Mouse (Mus musculus): ENCODE data around the gene Hoxc5. TPM values are rescaled to one million over a fixed set of nuclear protein-coding genes. Genes with fewer than 3 reads are reported as not detected.

Hoxc5 gene
- polyA plus RNA-seq, 1 experiment, result not detected

DNA sequence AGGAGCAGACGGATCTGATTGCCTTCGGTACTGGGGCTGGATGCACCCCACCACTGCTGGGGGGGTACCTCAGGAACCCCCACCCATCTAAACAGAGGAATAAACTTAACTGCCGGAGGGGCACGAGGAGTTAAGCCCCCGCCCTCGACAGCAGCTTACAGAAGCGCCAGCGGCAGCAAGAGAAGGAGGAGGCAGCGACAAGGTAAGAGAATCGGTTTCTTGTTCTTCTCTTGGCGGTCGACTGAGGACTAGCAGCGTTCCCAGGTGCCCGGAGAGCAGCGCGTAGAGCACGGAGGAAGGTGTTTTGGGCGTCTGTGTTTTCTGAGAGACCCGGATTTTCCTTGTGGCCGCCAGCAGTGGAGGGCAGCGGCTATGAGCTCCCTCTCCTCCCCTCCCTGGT is 5.0 kb downstream of the Hoxc5 start:
- Histone ChIP-seq H3K4me3 (ENCODE audit: insufficient read depth, low read depth, low read length) (no peak overlapping the region), H3K4me1 (ENCODE audit: control insufficient read depth, insufficient read depth, low read length) (no peaks in the 10 kb centered on the region), H3K27ac (ENCODE audit: insufficient read depth, low read depth, low read length) (no peak overlapping the region)
- 2% methylated on average over 21 of the region's 21 CpGs for WGBS
- TF ChIP-seq CTCF (IDR thresholded peaks at IDR 0.05; ENCODE audit: insufficient read depth, low read depth, low read length), result no peak
- TF ChIP-seq POLR2A (IDR thresholded peaks at IDR 0.05; ENCODE audit: insufficient read depth, low read depth, low read length), result no peak

DNA sequence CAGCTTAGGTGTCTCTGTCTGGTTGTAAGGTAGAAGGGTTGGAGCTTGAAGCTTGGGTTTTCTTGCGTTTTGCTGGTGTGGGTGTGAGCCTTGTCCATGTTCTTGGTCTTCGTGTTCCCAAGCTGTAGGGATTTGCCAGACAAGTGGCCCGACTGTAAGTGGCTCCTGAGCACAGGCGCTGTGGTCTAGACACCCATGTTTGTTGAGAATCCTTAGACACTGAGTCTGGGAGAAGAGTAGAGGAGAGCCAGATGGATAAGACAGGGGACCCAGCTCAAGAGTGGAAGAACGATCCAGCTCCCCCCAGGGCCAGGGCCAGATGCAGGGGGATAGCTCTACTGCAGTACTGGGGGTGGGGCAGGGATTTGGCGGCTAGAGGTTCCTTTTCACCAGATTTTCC is 5.5 kb downstream of the Hoxc5 start:
- WGBS, result 4% methylated on average over 6 of the region's 6 CpGs

DNA sequence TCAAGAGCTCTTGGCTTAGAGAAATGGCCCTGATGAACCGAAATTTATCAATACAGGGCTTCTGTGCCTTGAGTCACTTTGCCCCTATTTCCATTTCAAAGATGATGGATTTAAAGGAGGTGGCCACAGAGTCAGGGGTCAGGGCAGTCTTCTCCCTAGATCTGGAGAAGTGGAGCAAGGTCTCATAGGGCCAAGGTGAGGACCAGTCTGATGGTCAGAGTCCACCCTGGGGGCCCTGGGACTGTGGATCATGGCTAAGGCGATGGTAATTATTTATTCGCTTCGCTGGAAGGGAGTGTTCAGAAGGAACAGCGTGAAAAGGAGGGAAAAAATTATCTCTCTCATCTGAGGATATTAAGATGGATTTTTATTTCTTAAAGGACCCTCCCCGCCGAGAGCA is 7.8 kb downstream of the Hoxc5 start:
- Histone ChIP-seq H3K4me3 (ENCODE audit: insufficient read depth, low read depth, low read length) (no peak overlapping the region), H3K27ac (ENCODE audit: insufficient read depth, low read depth, low read length) (no peak overlapping the region), H3K4me1 (ENCODE audit: control insufficient read depth, insufficient read depth, low read length) (no peaks in the 10 kb centered on the region)
- TF ChIP-seq CTCF (IDR thresholded peaks at IDR 0.05; ENCODE audit: insufficient read depth, low read depth, low read length) (no peak), POLR2A (IDR thresholded peaks at IDR 0.05; ENCODE audit: insufficient read depth, low read depth, low read length) (no peak)
- 3% methylated on average over 7 of the region's 7 CpGs for WGBS

More for the DNA sequence above, 5.5 kb downstream of the Hoxc5 start:
- Histone ChIP-seq H3K4me1 (ENCODE audit: control insufficient read depth, insufficient read depth, low read length) (no peaks in the 10 kb centered on the region), H3K27ac (ENCODE audit: insufficient read depth, low read depth, low read length) (no peak overlapping the region), H3K4me3 (ENCODE audit: insufficient read depth, low read depth, low read length) (no peak overlapping the region)
- TF ChIP-seq POLR2A (IDR thresholded peaks at IDR 0.05; ENCODE audit: insufficient read depth, low read depth, low read length), result no peak
- TF ChIP-seq CTCF (IDR thresholded peaks at IDR 0.05; ENCODE audit: insufficient read depth, low read depth, low read length), result no peak

DNA sequence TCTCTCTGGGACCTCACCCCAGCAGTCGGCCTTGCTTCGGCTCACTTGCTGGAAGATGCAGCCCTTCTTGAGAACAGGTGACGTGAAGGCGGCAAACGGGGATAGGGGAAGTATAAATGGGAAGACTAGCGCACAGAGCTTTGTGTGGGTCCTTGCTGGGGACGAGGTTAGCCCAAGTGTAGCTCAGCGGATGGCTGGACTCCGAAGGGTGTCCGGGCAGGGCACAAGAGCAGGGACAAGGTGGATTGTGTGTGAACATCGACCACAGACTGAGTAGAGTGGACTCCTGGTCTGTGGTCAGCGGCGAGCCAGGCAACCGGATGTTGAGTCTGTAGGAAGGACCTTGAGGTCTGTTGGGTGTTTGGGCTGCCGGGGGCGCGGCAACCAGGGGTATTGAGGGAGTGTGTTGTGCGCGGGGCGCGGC is 8.5 kb downstream of the Hoxc5 start:
- Histone ChIP-seq H3K4me3 (ENCODE audit: insufficient read depth, low read depth, low read length) (no peak overlapping the region), H3K27ac (ENCODE audit: insufficient read depth, low read depth, low read length) (no peak overlapping the region), H3K4me1 (ENCODE audit: control insufficient read depth, insufficient read depth, low read length) (no peaks in the 10 kb centered on the region)
- WGBS, result 2% methylated on average over 21 of the region's 21 CpGs
- TF ChIP-seq CTCF (IDR thresholded peaks at IDR 0.05; ENCODE audit: insufficient read depth, low read depth, low read length), result no peak
- no peak for TF ChIP-seq POLR2A (IDR thresholded peaks at IDR 0.05; ENCODE audit: insufficient read depth, low read depth, low read length)

DNA sequence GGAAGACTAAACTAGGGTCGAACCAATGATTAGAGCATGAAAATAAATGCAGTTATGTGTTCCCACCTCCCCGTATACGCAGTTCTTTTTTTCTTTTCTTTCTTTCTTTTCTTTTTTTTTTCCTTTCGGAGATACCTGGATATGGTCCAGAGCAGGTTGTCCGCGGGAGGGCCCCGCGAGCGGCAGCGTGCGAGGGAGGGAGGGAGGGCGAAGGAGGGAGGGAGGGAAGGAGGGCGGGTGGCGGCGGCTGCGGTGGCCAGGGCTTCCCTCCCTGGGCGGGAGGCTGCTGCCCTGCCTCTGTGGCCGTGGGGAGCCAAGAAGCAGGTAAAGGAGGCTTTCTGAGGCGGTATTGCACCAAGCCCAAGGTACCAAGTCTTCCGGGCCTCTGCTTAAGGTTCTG is 8.9 kb downstream of the Hoxc5 start, which contains the start of gene Hoxc9:
Hoxc9 (plus strand) TSS at position 269 of the 400 bp plus-strand sequence.
- no peak for TF ChIP-seq CTCF (IDR thresholded peaks at IDR 0.05; ENCODE audit: insufficient read depth, low read depth, low read length)
- TF ChIP-seq POLR2A (IDR thresholded peaks at IDR 0.05; ENCODE audit: insufficient read depth, low read depth, low read length), result no peak
- under 1% methylated on average over 19 of the region's 20 CpGs for WGBS

DNA sequence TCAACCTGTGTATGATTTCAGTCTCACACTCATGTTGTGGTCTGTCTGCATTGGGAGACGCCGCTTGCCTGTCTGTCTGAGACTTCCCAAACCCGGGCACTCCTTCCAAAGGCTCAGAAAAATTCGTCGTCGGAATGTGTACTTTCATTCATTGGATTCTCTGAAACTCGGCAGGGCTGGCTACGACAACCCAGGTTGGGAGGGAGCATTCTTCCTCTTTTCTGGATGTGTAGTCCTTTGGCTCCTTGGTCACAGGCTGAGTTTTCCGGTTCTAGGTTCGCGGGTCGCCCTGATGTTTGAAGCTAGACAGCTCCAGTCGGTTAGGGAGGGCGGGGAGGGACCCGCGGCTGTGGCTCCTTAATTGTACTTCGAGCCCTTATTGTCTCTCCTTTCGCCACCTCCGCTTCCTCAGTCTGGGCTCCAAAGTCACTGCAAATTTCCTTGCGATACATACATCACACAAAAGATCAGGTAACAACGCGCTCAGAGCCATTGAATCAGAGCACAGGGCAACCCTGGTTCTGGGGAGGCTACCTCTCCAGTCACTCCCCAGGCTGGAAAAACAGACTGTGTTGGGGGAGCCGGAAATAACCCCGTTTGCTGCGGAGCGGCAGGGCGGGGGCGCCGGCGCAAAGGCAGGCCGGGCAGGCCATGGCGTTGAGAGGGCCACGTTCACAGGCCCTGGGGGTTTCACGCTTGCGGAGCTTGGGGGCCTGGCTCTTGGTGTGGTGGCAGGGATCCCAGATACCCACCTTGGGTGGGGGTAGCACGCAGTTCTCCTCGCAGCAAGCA is 9.6 kb downstream of the Hoxc5 start:
- Histone ChIP-seq H3K4me3 (ENCODE audit: insufficient read depth, low read depth, low read length) (no peak overlapping the region), H3K4me1 (ENCODE audit: control insufficient read depth, insufficient read depth, low read length) (peaks cover 4% of the 10 kb centered on the region; the same call in 1 of the 2 replicates), H3K27ac (ENCODE audit: insufficient read depth, low read depth, low read length) (no peak overlapping the region)
- 1% methylated on average over 37 of the region's 37 CpGs for WGBS
- no peak for TF ChIP-seq POLR2A (IDR thresholded peaks at IDR 0.05; ENCODE audit: insufficient read depth, low read depth, low read length)

More for the DNA sequence above, 8.9 kb downstream of the Hoxc5 start, which contains the start of gene Hoxc9:
- Histone ChIP-seq H3K27ac (ENCODE audit: insufficient read depth, low read depth, low read length) (no peak within 1 kb of the TSS), H3K4me3 (ENCODE audit: insufficient read depth, low read depth, low read length) (no peak within 1 kb of the TSS), H3K4me1 (ENCODE audit: control insufficient read depth, insufficient read depth, low read length) (no peaks in the 10 kb centered on the region)

DNA sequence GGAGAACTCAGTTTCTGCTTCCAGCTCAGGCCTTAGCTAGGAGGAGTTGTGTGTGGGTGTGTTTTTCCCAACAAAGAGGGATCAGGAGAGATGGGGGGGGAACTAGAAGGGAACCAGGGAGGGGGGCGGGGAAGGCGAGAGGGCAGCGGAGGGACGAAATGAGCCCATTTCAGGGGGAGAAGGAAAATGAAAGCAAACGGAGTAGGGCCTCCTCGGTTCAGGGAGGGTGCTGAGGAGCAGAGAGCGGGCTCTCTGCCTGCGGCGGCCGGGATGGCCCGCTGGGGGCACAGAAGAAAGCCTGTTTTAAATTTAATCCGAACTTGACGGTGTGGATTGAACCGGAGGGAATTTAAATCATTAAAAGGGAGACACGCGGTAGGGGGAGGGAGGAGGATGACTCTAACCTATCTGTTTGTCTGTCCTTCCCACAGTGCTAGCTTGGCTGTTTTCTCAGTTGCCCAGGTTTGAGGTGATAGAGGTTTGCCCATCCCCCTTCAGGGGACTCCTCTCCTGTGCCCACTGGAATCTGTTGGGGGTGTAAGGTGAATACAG is 10.3 kb downstream of the Hoxc5 start:
- WGBS, result 9% methylated on average over 16 of the region's 16 CpGs
- no peak overlapping the region for H3K4me3 ChIP-seq (ENCODE audit: insufficient read depth, low read depth, low read length)
- H3K27ac ChIP-seq (ENCODE audit: insufficient read depth, low read depth, low read length), result no peak overlapping the region
- TF ChIP-seq POLR2A (IDR thresholded peaks at IDR 0.05; ENCODE audit: insufficient read depth, low read depth, low read length) (no peak), CTCF (IDR thresholded peaks at IDR 0.05; ENCODE audit: insufficient read depth, low read depth, low read length) (no peak)
- peaks cover 6% of the 10 kb centered on the region; the same call in 1 of the 2 replicates for H3K4me1 ChIP-seq (ENCODE audit: control insufficient read depth, insufficient read depth, low read length)

DNA sequence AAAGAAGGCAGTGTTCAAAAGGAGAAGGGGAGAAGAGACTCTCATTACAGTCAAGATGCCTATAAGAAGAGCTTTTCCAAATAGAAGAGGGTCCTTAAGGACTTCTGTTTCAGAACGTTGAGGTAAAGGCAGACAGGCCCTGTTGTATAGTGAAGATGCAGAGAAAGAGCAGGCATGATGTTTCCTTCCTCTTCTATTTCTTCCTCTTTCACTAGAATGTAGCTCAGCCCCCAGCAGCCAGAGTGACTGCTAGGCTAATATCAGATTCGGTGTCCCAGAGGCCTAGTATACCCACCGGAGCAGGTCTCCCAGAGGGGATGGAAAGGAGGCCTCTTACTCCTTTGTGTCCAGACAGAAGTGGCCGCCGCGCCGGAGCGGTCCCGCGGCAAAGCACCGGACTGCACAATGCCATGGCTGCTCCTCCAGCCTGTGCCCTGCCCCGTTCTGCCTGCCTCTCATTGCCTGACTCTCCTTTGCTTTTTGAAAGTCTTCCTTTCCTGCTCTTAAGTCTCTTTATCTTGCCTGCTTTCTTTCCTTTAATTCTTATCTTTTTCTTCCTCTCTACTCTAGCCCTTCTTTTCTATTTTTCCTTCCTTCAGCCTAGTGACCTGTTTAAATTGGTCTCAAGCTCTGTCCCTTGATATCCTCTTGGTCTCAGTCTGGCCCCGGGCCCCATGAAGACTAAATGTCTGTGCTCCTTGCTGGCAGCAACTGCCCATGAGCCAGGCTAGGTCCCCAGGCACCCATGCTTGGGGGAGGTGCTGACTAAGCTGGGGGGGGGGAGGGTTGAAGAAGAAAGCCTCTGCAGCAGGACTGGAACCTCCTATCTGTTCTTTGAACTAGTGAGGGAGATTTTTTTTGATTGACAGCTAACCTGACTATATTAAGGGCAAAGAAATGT is 11.6 kb downstream of the Hoxc5 start:
- no peak for TF ChIP-seq CTCF (IDR thresholded peaks at IDR 0.05; ENCODE audit: insufficient read depth, low read depth, low read length)
- no peak for TF ChIP-seq POLR2A (IDR thresholded peaks at IDR 0.05; ENCODE audit: insufficient read depth, low read depth, low read length)
- Histone ChIP-seq H3K4me3 (ENCODE audit: insufficient read depth, low read depth, low read length) (no peak overlapping the region), H3K4me1 (ENCODE audit: control insufficient read depth, insufficient read depth, low read length) (peaks cover 6% of the 10 kb centered on the region; the same call in 1 of the 2 replicates), H3K27ac (ENCODE audit: insufficient read depth, low read depth, low read length) (no peak overlapping the region)
- 24% methylated on average over 13 of the region's 13 CpGs for WGBS
